Mouse (Mus musculus): ENCODE data around the gene Fgd2. TPM values are rescaled to one million over a fixed set of nuclear protein-coding genes. Genes with fewer than 3 reads are reported as not detected.
A peak's percentile ranks its signal among the peaks of the same experiment; 100 is the strongest.

Gene Fgd2
- polyA plus RNA-seq, 1 experiment from 2014 or later, result 11.3 TPM

DNA sequence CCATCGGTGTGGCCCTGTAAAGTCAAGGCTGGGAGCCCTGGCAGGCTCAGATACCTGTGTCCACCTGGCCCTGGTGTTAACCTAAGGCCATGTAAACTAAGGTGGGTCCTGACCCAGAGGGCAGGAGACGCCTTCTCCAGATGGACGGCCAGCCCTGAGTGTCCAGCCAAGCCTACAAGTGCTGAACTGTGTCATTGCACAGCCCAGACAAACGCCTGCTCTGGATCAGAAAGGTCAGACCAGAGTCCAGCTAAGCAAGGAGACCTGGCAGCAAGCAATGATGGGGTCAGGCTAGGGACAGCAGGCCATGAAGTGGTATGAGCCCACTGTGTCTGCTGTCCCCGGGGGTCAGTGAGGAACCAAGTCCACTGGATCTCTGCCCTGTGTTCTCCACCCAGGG lies 46.7 kb downstream of the Fgd2 start:
- no peak for ATAC-seq (ENCODE audit: insufficient read depth, low FRiP score, low read depth)

DNA sequence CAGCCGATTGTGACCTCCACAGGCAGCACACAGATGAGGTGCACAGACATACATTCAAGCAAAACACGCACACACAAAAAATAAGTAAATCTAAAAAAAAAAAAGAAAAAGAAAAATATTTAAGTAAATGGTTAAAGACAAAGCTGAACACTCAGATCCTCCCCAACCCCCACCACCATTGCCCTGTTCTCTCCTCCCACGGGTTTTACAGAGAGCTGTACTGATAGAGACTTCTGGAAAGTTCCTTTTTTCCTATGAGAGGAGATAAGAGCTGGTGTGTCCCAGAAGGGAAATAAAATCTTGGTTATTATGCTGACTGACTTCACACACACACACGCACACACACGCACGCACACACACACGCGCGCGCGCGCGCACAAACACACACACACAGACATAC lies 47.6 kb downstream of the Fgd2 start:
- Histone ChIP-seq H3K27me3 (replicated peaks) (no peaks in the 10 kb centered on the region), H3K36me3 (no peaks in the 10 kb centered on the region), H3K4me1 (no peaks in the 10 kb centered on the region), H3K4me3 (replicated peaks) (no peak overlapping the region), H3K9ac (no peak overlapping the region), H3K4me2 (no peak overlapping the region), H3K27ac (no peak overlapping the region), H3K9me3 (no peaks in the 10 kb centered on the region)
- no peak for ATAC-seq (ENCODE audit: insufficient read depth, low FRiP score, low read depth)
- WGBS, result 87% methylated on average over 13 of the region's 13 CpGs

More for the DNA sequence above, 46.7 kb downstream of the Fgd2 start:
- no peak overlapping the region for H3K4me2 ChIP-seq
- H3K4me3 ChIP-seq (replicated peaks), result no peak overlapping the region
- H3K36me3 ChIP-seq, result no peaks in the 10 kb centered on the region
- H3K27me3 ChIP-seq (replicated peaks), result no peaks in the 10 kb centered on the region
- H3K27ac ChIP-seq, result no peak overlapping the region
- no peak overlapping the region for H3K9ac ChIP-seq
- no peaks in the 10 kb centered on the region for H3K4me1 ChIP-seq
- WGBS, result 80% methylated on average over 5 of the region's 5 CpGs
- H3K9me3 ChIP-seq, result no peaks in the 10 kb centered on the region

DNA sequence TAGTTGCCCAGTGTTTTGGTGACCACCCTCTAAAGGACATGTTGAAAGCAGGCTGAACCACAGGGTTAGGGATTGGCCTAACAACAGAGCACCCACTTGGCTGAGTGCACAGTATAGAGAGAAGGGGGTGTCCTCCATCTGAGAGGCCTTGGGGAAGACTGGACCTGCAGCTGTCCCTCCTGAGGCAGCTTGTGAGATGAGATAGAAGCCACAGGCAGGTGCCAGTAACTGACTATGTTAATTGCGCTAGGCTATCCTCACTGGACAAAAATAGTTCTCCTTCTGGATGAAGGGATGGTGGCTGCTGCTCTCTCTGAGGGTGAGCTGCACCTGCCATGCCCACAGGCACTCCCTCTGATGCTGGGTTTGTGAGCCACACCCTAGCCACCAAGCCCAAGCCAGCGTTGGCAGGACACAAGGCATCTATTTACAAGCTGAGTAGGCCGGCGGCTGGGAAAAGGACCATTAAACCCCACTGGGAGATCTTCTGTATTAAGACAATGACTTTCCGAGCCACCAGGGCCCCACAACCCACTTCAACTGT lies 49.2 kb downstream of the Fgd2 start:
- H3K27me3 ChIP-seq (replicated peaks), result no peaks in the 10 kb centered on the region
- 77% methylated on average over 5 of the region's 5 CpGs for WGBS
- H3K9ac ChIP-seq, result no peak overlapping the region
- no peaks in the 10 kb centered on the region for H3K9me3 ChIP-seq
- H3K27ac ChIP-seq, result no peak overlapping the region
- no peaks in the 10 kb centered on the region for H3K4me1 ChIP-seq
- no peak for ATAC-seq (ENCODE audit: insufficient read depth, low FRiP score, low read depth)
- no peak overlapping the region for H3K4me2 ChIP-seq
- H3K36me3 ChIP-seq, result no peaks in the 10 kb centered on the region
- no peak overlapping the region for H3K4me3 ChIP-seq (replicated peaks)

DNA sequence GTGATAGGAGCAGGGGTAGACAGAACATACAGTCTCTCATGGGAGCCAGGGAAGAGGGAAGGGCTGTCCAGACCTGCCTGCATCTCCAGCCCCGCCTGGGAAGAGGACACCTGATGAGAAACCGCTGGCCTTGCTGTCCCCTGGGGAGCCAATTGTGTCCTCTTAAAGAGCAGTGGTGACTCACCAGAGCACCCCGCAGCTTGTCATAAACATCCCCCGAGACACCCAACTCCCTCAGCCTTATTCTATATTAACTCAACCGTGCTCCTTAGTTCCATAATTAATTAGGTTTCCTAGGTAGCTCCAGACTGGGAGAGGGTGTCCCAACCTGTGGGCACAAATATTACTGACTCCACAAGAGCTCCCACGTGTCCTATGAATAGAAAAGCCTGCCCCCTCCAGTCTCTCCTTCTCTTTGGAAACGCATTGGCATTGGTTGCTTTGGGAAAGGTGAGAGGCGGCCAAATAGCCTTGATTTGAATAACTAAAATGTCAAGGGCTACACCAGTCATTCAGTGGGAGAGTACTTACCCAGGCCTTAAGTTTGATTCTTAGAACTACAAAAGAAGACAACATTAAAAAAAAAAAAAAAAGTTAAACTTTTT lies 51.2 kb downstream of the Fgd2 start:
- no peaks in the 10 kb centered on the region for H3K36me3 ChIP-seq
- H3K9ac ChIP-seq, result no peak overlapping the region
- no peak overlapping the region for H3K27ac ChIP-seq
- H3K4me3 ChIP-seq (replicated peaks), result no peak overlapping the region
- no peaks in the 10 kb centered on the region for H3K27me3 ChIP-seq (replicated peaks)
- no peaks in the 10 kb centered on the region for H3K9me3 ChIP-seq
- H3K4me1 ChIP-seq, result peaks cover 12% of the 10 kb centered on the region
- no peak for ATAC-seq (ENCODE audit: insufficient read depth, low FRiP score, low read depth)
- no peak overlapping the region for H3K4me2 ChIP-seq
- 50% methylated on average over 8 of the region's 8 CpGs for WGBS

DNA sequence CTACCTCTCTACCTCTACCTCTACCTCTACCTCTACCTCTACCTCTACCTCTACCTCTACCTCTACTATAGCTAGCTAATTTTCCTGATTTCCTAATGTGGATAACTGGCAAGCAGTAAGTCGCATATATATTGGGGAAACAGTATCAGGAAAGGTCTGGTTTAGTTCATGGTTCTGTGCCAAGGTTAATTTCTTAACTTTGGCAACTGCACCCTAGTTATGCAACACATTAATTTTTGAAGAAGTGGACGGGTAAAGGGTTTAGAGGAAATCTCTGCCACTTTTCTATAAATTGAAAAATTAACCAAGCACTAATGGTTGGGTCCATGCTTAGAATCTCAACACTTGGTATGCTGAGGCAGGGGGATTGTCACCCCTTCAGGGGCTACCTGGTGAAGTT lies 53.9 kb downstream of the Fgd2 start:
- Histone ChIP-seq H3K36me3 (no peaks in the 10 kb centered on the region), H3K9me3 (no peaks in the 10 kb centered on the region), H3K27ac (no peak overlapping the region), H3K4me2 (no peak overlapping the region), H3K4me3 (replicated peaks) (no peak overlapping the region), H3K4me1 (peaks cover 12% of the 10 kb centered on the region), H3K9ac (no peak overlapping the region), H3K27me3 (replicated peaks) (no peaks in the 10 kb centered on the region)
- ATAC-seq (ENCODE audit: insufficient read depth, low FRiP score, low read depth), result no peak
- 82% methylated on average over 2 of the region's 2 CpGs for WGBS

DNA sequence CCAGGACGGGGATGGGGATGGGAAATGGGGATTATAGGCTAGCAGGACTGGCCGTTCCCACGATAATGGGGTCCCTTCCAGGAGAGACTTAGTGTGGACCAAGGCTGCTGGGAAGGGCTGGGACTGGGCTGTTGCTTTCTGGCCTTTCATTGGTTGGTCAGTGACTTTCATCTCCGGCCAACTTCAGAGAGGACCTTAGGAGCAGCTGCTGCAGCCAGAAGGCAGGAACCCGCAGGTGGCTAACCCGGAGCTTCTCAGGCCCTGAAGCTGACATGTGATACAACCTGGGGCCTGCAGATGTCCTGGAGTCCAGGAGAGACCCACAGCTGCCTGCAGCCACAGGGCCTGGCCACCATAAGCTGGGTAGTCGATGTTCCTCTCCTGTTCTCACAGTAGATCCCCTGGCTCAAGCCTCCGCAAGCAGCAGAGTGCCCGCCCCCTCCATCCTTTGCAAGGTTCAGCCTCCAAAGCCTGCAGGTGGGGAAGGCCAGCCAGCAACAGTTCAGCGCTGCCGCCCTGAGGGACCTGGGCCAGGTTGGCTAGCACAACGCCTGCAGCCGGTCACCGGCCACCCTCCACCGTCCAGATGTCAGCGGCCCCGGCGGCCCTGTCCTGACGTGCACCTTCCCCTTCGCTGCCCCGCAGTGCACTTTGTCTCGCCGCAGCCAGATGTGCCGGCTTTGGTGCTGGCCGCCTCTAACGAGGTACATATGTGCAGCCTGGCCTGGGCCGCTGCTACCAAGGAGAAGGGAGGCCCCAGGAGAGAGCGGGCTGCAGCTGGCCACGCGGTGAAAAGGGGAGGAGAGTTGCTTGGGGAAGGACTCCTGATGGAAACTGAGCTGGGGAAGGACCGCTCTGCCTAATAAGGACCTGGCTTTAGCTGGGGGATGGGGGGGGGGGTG lies 55.3 kb downstream of the Fgd2 start:
- ATAC-seq (ENCODE audit: insufficient read depth, low FRiP score, low read depth), result peak; percentile 82
- Histone ChIP-seq H3K4me2 (peak overlapping the region; percentile 58), H3K36me3 (no peaks in the 10 kb centered on the region), H3K9me3 (no peaks in the 10 kb centered on the region), H3K27me3 (replicated peaks) (no peaks in the 10 kb centered on the region), H3K27ac (peak overlapping the region; percentile 5; the same call in 1 of the 2 replicates), H3K4me3 (replicated peaks) (peak overlapping the region; percentile 16), H3K9ac (no peak overlapping the region), H3K4me1 (peaks cover 12% of the 10 kb centered on the region)
- 16% methylated on average over 29 of the region's 31 CpGs for WGBS

DNA sequence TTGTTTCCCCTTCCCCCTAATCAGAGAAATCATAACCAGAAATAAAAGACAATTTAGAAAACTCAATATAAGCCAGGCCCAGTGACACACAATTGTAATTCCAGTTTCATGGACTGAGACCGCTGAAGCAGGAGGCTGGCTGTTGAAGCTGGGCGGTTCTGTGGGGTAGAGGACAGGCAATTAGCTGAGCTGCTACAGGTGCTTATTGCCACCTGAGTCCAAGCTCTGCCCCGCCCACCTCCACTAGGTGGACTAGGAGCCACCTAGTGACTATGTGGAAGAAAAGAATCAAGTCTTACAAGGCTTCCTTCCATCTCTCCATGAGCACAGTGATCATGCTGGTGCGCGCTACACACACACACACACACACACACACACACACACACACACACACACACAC lies 56.0 kb downstream of the Fgd2 start:
- Histone ChIP-seq H3K4me1 (peaks cover 12% of the 10 kb centered on the region), H3K9ac (no peak overlapping the region), H3K4me2 (no peak overlapping the region), H3K4me3 (replicated peaks) (no peak overlapping the region), H3K9me3 (no peaks in the 10 kb centered on the region), H3K27ac (no peak overlapping the region; the same call in 1 of the 2 replicates), H3K36me3 (no peaks in the 10 kb centered on the region), H3K27me3 (replicated peaks) (no peaks in the 10 kb centered on the region)
- peak; percentile 34; the same call in 1 of the 2 replicates for ATAC-seq (ENCODE audit: insufficient read depth, low FRiP score, low read depth)
- 37% methylated on average over 3 of the region's 5 CpGs for WGBS

DNA sequence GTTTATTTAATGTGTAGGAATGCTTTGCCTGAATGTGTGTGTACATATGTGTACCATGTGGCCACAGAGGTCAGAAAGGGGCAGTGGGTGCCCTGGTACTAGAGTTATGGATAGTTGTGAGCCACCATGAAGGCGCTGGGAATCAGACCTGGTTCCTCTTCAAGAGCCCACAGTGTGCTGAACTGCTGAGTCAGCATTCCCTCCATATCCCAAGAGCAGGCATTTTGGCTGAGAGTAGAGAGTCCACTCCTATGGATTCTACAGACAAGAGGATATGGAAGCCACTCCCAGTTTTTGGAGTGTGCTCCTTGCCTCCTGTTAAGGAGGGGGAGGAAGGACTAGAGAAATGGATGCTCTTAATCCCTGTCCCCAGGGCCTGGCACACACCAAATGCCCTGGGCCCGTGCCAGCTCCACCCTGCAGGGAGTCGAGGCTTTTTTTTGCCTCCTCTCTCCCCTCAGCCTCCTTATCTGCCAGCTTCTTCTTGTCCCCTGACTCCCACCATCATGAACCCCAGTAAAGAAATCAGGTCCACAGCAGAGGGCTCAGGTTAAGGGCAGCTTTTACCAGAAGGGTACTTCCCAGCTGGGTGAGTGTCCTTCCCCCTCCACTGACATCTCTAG lies 58.2 kb downstream of the Fgd2 start:
- no peak overlapping the region for H3K4me3 ChIP-seq (replicated peaks)
- 70% methylated on average over 3 of the region's 3 CpGs for WGBS
- no peak for ATAC-seq (ENCODE audit: insufficient read depth, low FRiP score, low read depth)
- H3K4me1 ChIP-seq, result peaks cover 12% of the 10 kb centered on the region
- H3K36me3 ChIP-seq, result no peaks in the 10 kb centered on the region
- H3K27ac ChIP-seq, result no peak overlapping the region
- H3K27me3 ChIP-seq (replicated peaks), result no peaks in the 10 kb centered on the region
- no peaks in the 10 kb centered on the region for H3K9me3 ChIP-seq
- no peak overlapping the region for H3K4me2 ChIP-seq
- no peak overlapping the region for H3K9ac ChIP-seq

DNA sequence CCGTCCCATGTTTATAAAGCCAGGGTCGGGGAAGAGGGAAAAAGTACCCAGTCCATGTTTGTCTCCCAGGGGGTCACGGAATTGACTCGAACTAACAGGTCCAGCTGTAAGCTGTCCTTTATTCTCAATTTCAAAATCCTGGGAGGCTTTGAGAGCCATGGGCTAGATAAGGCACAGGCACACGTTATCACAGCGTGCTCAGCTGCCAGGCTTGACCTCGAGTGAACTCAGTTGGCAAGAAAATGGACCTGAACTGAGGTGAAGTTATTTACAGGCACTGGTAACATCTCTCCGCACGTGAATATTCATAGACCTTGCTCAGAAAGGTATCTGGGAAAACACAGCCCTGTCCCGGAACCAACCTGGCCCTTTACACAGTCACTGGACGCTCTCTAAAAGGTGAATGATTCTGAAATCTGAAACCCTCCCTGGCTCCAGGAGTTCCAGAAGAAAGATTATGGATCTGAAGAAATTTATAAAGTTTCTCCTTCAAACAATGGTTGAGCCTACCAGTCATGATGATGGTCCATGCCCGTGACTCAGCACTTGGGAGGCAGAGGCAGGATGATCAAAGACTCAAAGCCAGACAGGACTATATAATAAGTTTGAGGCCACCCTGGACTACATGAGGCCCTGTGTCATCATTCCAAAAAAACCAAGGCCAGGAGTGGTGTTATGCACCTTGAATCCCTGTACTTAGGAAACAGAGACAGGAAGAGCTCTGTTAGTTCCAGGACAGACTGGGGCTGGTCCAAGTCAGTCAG lies 59.4 kb downstream of the Fgd2 start:
- Histone ChIP-seq H3K9me3 (no peaks in the 10 kb centered on the region), H3K27ac (no peak overlapping the region), H3K36me3 (no peaks in the 10 kb centered on the region), H3K4me2 (no peak overlapping the region), H3K27me3 (replicated peaks) (no peaks in the 10 kb centered on the region), H3K4me3 (replicated peaks) (no peak overlapping the region), H3K9ac (no peak overlapping the region), H3K4me1 (peaks cover 12% of the 10 kb centered on the region)
- ATAC-seq (ENCODE audit: insufficient read depth, low FRiP score, low read depth), result no peak
- 61% methylated on average over 12 of the region's 12 CpGs for WGBS

DNA sequence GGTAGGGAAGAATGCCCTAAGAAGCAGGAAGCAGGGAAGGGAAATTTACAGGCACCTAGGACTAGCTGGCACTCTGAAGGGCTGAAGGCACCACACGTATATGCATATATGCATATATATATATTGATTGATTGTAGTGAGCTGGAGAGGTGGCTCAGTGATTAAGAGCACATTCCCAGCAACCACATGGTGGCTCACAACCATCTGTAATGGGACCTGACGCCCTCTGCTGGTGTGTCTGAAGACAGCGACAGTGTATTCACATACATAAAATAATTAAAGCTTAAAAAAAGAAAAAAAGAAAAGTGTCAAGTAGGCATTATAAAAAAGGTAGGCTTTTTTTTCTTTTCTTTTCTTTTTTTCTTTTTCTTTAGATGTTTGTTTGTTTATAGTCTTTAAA lies 60.6 kb downstream of the Fgd2 start:
- Histone ChIP-seq H3K27ac (no peak overlapping the region), H3K4me3 (replicated peaks) (no peak overlapping the region), H3K36me3 (no peaks in the 10 kb centered on the region), H3K4me1 (peaks cover 5% of the 10 kb centered on the region), H3K9me3 (no peaks in the 10 kb centered on the region), H3K27me3 (replicated peaks) (no peaks in the 10 kb centered on the region), H3K9ac (no peak overlapping the region), H3K4me2 (no peak overlapping the region)
- WGBS, result 74% methylated on average over 3 of the region's 3 CpGs
- ATAC-seq (ENCODE audit: insufficient read depth, low FRiP score, low read depth), result no peak

DNA sequence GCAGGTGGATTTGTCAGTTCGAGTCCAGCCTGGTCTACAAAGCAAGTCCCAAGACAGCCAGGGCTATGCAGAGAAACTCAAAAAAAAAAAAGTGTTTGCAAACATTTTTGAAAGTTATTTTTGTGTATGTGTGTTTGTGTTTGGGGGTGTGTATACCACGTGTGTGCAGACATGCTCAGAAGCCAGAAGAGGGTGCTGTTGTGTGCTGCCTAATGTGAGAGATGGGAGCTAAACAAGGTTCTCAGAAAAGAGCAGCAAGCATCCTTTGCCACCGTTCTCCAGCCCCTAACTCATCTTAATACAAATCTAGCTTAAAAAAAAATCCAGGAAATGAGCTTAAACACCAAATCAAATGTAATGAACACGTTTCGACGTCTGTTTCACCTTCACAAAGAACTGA lies 61.6 kb downstream of the Fgd2 start:
- ATAC-seq (ENCODE audit: insufficient read depth, low FRiP score, low read depth), result no peak
- Histone ChIP-seq H3K36me3 (no peaks in the 10 kb centered on the region), H3K4me2 (no peak overlapping the region), H3K4me3 (replicated peaks) (no peak overlapping the region), H3K27ac (no peak overlapping the region), H3K9me3 (no peaks in the 10 kb centered on the region), H3K4me1 (no peaks in the 10 kb centered on the region), H3K9ac (no peak overlapping the region), H3K27me3 (replicated peaks) (no peaks in the 10 kb centered on the region)
- 92% methylated on average over 6 of the region's 6 CpGs for WGBS
